Mouse (Mus musculus): ENCODE results near the gene Rsu1. TPM values are rescaled to one million over a fixed set of nuclear protein-coding genes. Genes with fewer than 3 reads are reported as not detected.

Rsu1 gene
- polyA plus RNA-seq, 1 experiment from 2014 or later, result 74.4 TPM

- no peak for ATAC-seq (ENCODE audit: low FRiP score, low read depth)
- Histone ChIP-seq H3K4me1 (no peaks in the 10 kb centered on the region), H3K4me2 (replicated peaks) (no peak overlapping the region), H3K27ac (replicated peaks) (no peak overlapping the region), H3K9ac (replicated peaks) (no peak overlapping the region), H3K36me3 (no peaks in the 10 kb centered on the region), H3K27me3 (no peaks in the 10 kb centered on the region), H3K9me3 (no peaks in the 10 kb centered on the region), H3K4me3 (no peak overlapping the region)
- 67% methylated on average over 4 of the region's 4 CpGs for WGBS
These were observed 8.1 kb downstream of the Rsu1 start for GRCm38 (mm10) chr2:13263150-13263549.

- Histone ChIP-seq H3K9ac (replicated peaks) (no peak overlapping the region), H3K36me3 (0 out of 2 replicates have a peak, but pooled peaks cover 5% of the 10 kb centered on the region), H3K4me1 (no peaks in the 10 kb centered on the region), H3K9me3 (no peaks in the 10 kb centered on the region), H3K4me3 (no peak overlapping the region), H3K4me2 (replicated peaks) (no peak overlapping the region), H3K27me3 (no peaks in the 10 kb centered on the region), H3K27ac (replicated peaks) (no peak overlapping the region)
- ATAC-seq (ENCODE audit: low FRiP score, low read depth), result no peak
- 76% methylated on average over 2 of the region's 2 CpGs for WGBS
These were observed 12.6 kb downstream of the Rsu1 start for GRCm38 (mm10) chr2:13258606-13259005.

GRCm38 (mm10) chr2:13240711-13241110 is 30.5 kb downstream of the Rsu1 start:
- no peak for ATAC-seq (ENCODE audit: low FRiP score, low read depth)
- no peak overlapping the region for H3K27ac ChIP-seq (replicated peaks)
- 0 out of 2 replicates have a peak, but pooled peaks cover 9% of the 10 kb centered on the region for H3K4me1 ChIP-seq
- H3K36me3 ChIP-seq, result no peaks in the 10 kb centered on the region
- H3K9ac ChIP-seq (replicated peaks), result no peak overlapping the region
- no peaks in the 10 kb centered on the region for H3K27me3 ChIP-seq
- no peak overlapping the region for H3K4me3 ChIP-seq
- H3K4me2 ChIP-seq (replicated peaks), result no peak overlapping the region
- WGBS, result 65% methylated on average over 9 of the region's 9 CpGs
- no peaks in the 10 kb centered on the region for H3K9me3 ChIP-seq

DNA sequence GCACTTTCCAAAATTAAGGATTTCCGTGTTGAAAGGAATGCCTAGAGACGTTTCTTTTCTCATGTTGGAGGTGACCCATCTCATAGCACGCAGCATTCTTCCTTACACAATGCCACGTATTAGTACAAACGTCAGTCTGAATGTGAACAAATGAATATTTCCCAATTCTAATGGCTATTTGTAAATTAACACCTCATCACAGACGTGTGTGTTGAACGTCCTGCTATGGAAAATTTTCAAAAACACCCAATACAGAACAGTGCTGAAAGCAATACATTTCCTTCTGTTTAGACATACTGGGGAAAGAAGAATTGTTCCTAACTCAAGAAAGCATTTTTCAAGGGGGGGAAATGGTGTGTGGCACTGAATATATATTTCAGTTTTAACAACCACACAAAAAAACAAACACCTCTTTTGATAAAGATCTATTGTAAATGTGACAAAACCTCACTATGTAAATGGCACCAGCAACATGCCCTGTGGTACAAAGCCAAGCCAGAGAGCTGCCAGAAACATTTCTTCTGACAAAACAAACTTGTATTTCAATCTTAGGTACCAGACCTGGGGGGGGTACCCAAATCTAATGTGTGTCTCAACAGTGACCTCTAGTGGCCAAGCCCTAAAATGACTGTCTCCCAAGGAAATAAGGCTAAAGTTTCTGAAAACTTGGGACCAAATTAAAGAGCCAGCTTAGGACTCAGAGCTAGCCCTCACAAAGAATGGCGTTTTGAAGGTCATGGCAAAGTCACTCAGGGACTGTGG is 33.9 kb downstream of the Rsu1 start:
- Histone ChIP-seq H3K4me2 (replicated peaks) (no peak overlapping the region), H3K9ac (replicated peaks) (no peak overlapping the region), H3K27me3 (no peaks in the 10 kb centered on the region), H3K9me3 (no peaks in the 10 kb centered on the region), H3K4me3 (no peak overlapping the region), H3K4me1 (0 out of 2 replicates have a peak, but pooled peaks cover 9% of the 10 kb centered on the region), H3K27ac (replicated peaks) (no peak overlapping the region), H3K36me3 (no peaks in the 10 kb centered on the region)
- ATAC-seq (ENCODE audit: low FRiP score, low read depth), result peak; percentile 57; the same call in 1 of the 2 replicates
- WGBS, result 74% methylated on average over 8 of the region's 8 CpGs

GRCm38 (mm10) chr2:13235696-13236095 is 35.5 kb downstream of the Rsu1 start:
- no peak for ATAC-seq (ENCODE audit: low FRiP score, low read depth)
- Histone ChIP-seq H3K27ac (replicated peaks) (no peak overlapping the region), H3K4me2 (replicated peaks) (no peak overlapping the region), H3K9ac (replicated peaks) (no peak overlapping the region), H3K4me1 (0 out of 2 replicates have a peak, but pooled peaks cover 6% of the 10 kb centered on the region), H3K27me3 (no peaks in the 10 kb centered on the region), H3K4me3 (no peak overlapping the region), H3K9me3 (no peaks in the 10 kb centered on the region), H3K36me3 (no peaks in the 10 kb centered on the region)
- whole genome bisulfite sequencing, result 84% methylated on average over 5 of the region's 5 CpGs

DNA sequence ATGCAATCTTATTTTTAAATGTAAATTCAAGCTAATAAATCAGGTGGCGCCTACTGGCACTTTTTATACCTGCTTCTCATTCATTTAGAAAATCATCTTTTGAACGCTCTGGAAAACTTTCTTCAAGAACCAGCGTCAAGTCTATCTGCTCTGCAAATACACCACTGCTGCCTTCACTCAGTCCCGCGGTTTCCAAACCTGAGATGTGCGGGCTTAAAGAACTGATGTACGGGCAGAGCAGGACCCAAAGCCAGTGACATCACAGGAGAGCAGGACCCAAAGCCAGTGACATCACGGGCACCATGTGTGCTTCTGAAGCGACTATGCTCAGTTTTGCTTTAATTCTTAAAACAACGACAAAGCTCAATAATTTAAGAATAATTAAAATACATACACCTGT is 36.4 kb downstream of the Rsu1 start:
- no peak overlapping the region for H3K9ac ChIP-seq (replicated peaks)
- WGBS, result 93% methylated on average over 10 of the region's 10 CpGs

DNA sequence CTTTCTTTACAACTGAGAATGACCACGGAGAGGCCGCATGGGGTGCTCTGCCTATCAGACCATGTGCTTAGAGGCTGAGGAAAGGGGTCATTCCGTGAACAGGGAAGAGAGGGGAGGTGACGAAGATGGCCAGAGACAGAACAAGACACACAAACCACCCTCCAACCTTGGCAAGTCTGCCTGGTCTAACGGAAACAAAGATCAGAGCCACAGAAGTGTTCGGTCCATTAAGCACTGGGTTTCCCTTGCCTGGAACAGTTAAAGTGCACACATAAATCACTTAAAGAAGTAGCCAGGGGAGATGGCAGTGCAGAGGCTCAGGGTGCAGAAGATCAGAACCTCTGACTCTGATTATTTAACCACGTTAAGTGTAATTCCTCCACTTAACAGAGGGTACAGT is 37.3 kb downstream of the Rsu1 start:
- Histone ChIP-seq H3K4me3 (no peak overlapping the region), H3K36me3 (no peaks in the 10 kb centered on the region), H3K4me2 (replicated peaks) (no peak overlapping the region), H3K9ac (replicated peaks) (no peak overlapping the region), H3K27ac (replicated peaks) (no peak overlapping the region), H3K27me3 (no peaks in the 10 kb centered on the region), H3K4me1 (no peaks in the 10 kb centered on the region), H3K9me3 (no peaks in the 10 kb centered on the region)
- no peak for ATAC-seq (ENCODE audit: low FRiP score, low read depth)
- WGBS, result 65% methylated on average over 7 of the region's 7 CpGs

More for the DNA sequence above, 36.4 kb downstream of the Rsu1 start:
- Histone ChIP-seq H3K27ac (replicated peaks) (no peak overlapping the region), H3K9me3 (no peaks in the 10 kb centered on the region), H3K27me3 (no peaks in the 10 kb centered on the region), H3K4me2 (replicated peaks) (no peak overlapping the region), H3K36me3 (no peaks in the 10 kb centered on the region), H3K4me3 (no peak overlapping the region), H3K4me1 (no peaks in the 10 kb centered on the region)
- no peak for ATAC-seq (ENCODE audit: low FRiP score, low read depth)

GRCm38 (mm10) chr2:13233254-13233835 is 37.9 kb downstream of the Rsu1 start:
- Histone ChIP-seq H3K36me3 (no peaks in the 10 kb centered on the region), H3K4me3 (no peak overlapping the region), H3K27me3 (no peaks in the 10 kb centered on the region), H3K27ac (replicated peaks) (no peak overlapping the region), H3K9me3 (no peaks in the 10 kb centered on the region), H3K4me2 (replicated peaks) (no peak overlapping the region), H3K9ac (replicated peaks) (no peak overlapping the region), H3K4me1 (no peaks in the 10 kb centered on the region)
- no peak for ATAC-seq (ENCODE audit: low FRiP score, low read depth)
- 86% methylated on average over 12 of the region's 12 CpGs for WGBS

- no peaks in the 10 kb centered on the region for H3K9me3 ChIP-seq
- ATAC-seq (ENCODE audit: low FRiP score, low read depth), result no peak
- H3K4me2 ChIP-seq (replicated peaks), result no peak overlapping the region
- H3K4me1 ChIP-seq, result no peaks in the 10 kb centered on the region
- H3K4me3 ChIP-seq, result no peak overlapping the region
- whole genome bisulfite sequencing, result 93% methylated on average over 6 of the region's 6 CpGs
- no peak overlapping the region for H3K9ac ChIP-seq (replicated peaks)
- no peaks in the 10 kb centered on the region for H3K27me3 ChIP-seq
- no peak overlapping the region for H3K27ac ChIP-seq (replicated peaks)
- H3K36me3 ChIP-seq, result no peaks in the 10 kb centered on the region
These were observed 38.9 kb downstream of the Rsu1 start for GRCm38 (mm10) chr2:13232305-13232704.

DNA sequence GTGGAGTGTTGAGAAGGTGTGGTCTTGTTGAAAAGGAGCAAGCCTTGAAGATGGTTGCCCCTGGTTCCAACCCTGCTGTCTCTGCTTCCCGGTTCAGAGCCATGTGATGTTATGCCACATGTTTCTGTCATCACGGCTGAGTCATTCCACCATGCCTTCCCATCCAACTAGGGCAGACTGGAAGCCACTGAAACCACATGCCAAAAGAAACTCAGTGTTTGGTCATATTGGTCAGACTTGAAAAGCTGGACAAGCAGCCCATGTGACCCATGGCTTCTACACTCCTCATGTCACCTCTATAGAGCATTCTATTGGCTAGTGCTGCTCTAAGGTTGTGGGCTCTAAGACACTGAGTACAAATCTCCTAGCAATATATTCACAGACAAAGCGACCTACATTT is 41.5 kb downstream of the Rsu1 start:
- no peak for ATAC-seq (ENCODE audit: low FRiP score, low read depth)

DNA sequence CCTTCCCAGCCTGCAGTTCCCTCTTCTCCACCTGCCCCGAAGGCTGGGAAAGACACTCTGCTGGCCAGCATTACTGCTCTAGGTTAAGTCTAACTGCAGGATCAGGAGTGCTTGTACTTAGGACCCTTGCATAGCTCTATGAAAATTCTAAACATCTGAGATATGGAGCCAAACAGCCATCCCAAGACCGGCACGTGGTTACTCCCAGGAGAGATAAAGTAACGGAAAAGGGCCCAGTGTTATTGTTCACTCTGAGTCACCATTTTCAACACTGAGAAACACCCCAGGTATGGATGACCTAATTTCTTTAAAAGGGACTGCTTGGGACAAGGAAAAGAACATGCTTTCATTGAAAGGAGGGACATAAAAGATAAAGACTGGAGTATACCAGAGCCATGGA is 45.2 kb downstream of the Rsu1 start:
- H3K9me3 ChIP-seq, result no peaks in the 10 kb centered on the region
- ATAC-seq (ENCODE audit: low FRiP score, low read depth), result no peak
- H3K27me3 ChIP-seq, result no peaks in the 10 kb centered on the region
- H3K4me1 ChIP-seq, result no peaks in the 10 kb centered on the region; the same call in 1 of the 2 replicates
- WGBS, result 91% methylated on average over 4 of the region's 4 CpGs
- H3K4me3 ChIP-seq, result no peak overlapping the region
- no peak overlapping the region for H3K4me2 ChIP-seq (replicated peaks)
- H3K27ac ChIP-seq (replicated peaks), result no peak overlapping the region
- no peaks in the 10 kb centered on the region for H3K36me3 ChIP-seq
- H3K9ac ChIP-seq (replicated peaks), result no peak overlapping the region

More for the DNA sequence above, 41.5 kb downstream of the Rsu1 start:
- no peak overlapping the region for H3K4me3 ChIP-seq
- no peaks in the 10 kb centered on the region for H3K27me3 ChIP-seq
- no peak overlapping the region for H3K9ac ChIP-seq (replicated peaks)
- WGBS, result 91% methylated on average over 3 of the region's 3 CpGs
- H3K27ac ChIP-seq (replicated peaks), result no peak overlapping the region
- no peaks in the 10 kb centered on the region for H3K9me3 ChIP-seq
- H3K36me3 ChIP-seq, result no peaks in the 10 kb centered on the region
- H3K4me2 ChIP-seq (replicated peaks), result no peak overlapping the region
- no peaks in the 10 kb centered on the region; the same call in 1 of the 2 replicates for H3K4me1 ChIP-seq

- no peak overlapping the region for H3K4me2 ChIP-seq (replicated peaks)
- no peaks in the 10 kb centered on the region for H3K27me3 ChIP-seq
- H3K9me3 ChIP-seq, result no peaks in the 10 kb centered on the region
- H3K27ac ChIP-seq (replicated peaks), result no peak overlapping the region
- no peaks in the 10 kb centered on the region; the same call in 1 of the 2 replicates for H3K4me1 ChIP-seq
- no peak for ATAC-seq (ENCODE audit: low FRiP score, low read depth)
- no peak overlapping the region for H3K9ac ChIP-seq (replicated peaks)
- no peaks in the 10 kb centered on the region for H3K36me3 ChIP-seq
- WGBS, result 92% methylated on average over 3 of the region's 3 CpGs
- H3K4me3 ChIP-seq, result no peak overlapping the region
These were observed 46.7 kb downstream of the Rsu1 start for GRCm38 (mm10) chr2:13224546-13224945.

All from midbrain, embryonic 12.5 days (tissue).